Mouse (Mus musculus) kidney, adult 2 months (tissue): ENCODE measurements at regions not wholly inside any gene's neighbourhood (a gene's known extent, or its start where the extent isn't known, plus 50 kb on each side); places are given as distances from the start of the nearest gene placed in this dataset.

Experiments
- DNase-seq: peaks from one replicate; pipeline ENCODE4 v3.0.0; 2021
- H3K27ac ChIP-seq: fragments of 200-500 bp; 2 replicates; pipeline ENCODE4 v1.5.1; 2012; ENCODE audit warnings: low read depth, low read length, control low read depth, inconsistent platforms; ENCODE audit not compliant: insufficient read depth
- H3K27me3 ChIP-seq: fragments of 200-500 bp; replicated peaks from 2 replicates; pipeline ENCODE4 v1.6.1; 2012; ENCODE audit warnings: mild to moderate bottlenecking, moderate library complexity, low read length, inconsistent platforms; ENCODE audit not compliant: control insufficient read depth, insufficient read depth
- H3K36me3 ChIP-seq: fragments of 200-500 bp; 2 replicates; pipeline ENCODE4 v1.6.1; 2012; ENCODE audit warnings: mild to moderate bottlenecking, moderate library complexity, low read length, inconsistent platforms; ENCODE audit not compliant: control insufficient read depth, insufficient read depth
- H3K4me1 ChIP-seq: fragments of 200-500 bp; 2 replicates; pipeline ENCODE4 v1.6.1; 2011; ENCODE audit warnings: low read length; ENCODE audit not compliant: control insufficient read depth, insufficient read depth
- H3K4me3 ChIP-seq: fragments of 200-500 bp; 2 replicates; pipeline ENCODE4 v1.5.1; 2011; ENCODE audit warnings: mild to moderate bottlenecking, low read depth, low read length, control low read depth; ENCODE audit not compliant: insufficient read depth
- CTCF ChIP-seq: fragments of 200-500 bp; conservative IDR thresholded peaks from 2 replicates; pipeline ENCODE4 v1.5.1; 2011; ENCODE audit warnings: low read depth, mild to moderate bottlenecking, control low read depth, low read length, moderate library complexity, mixed read lengths; ENCODE audit not compliant: insufficient read depth, insufficient read length
- POLR2A ChIP-seq: fragments of 200-500 bp; IDR thresholded peaks from one replicate; pipeline ENCODE4 v1.6.1; 2011; ENCODE audit warnings: low read depth, low read length, control low read depth
- WGBS: fragments of 180-500 bp; shearing (Covaris S2); methylation state at CpG from one replicate; pipeline ENCODE4 v1.1.7; 2018; 5-methylcytosine and 5-hydroxymethylcytosine counted together

DNA sequence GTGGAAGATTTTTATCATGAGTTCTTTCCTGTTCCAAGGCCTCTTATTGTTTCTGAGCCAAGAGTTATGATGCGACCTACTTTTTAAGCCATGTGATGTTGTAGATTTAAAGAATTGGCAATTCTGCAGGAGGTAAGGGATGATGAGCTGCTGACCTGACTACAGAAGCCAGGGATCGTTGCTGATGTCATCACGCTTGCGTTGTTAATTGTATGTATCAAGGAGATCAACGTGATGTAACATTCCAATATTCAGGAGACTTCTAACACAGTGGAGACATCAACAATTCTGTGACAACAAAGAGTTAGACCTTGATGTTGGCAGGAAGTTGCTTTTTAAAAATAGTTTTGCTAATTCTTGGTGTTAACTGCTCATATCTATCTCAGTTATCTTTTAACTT lies 102.5 kb downstream of the Ccdc71l start:
- DNase-seq, result peak; percentile 16
- Histone ChIP-seq H3K27me3 (no peaks in the 10 kb centered on the region), H3K36me3 (no peaks in the 10 kb centered on the region), H3K27ac (no peak overlapping the region), H3K4me1 (peaks cover 8% of the 10 kb centered on the region; the same call in 1 of the 2 replicates), H3K4me3 (no peak overlapping the region)
- TF ChIP-seq CTCF, result no peak
- TF ChIP-seq POLR2A, result no peak
- WGBS, result 65% methylated on average over 5 of the region's 5 CpGs

DNA sequence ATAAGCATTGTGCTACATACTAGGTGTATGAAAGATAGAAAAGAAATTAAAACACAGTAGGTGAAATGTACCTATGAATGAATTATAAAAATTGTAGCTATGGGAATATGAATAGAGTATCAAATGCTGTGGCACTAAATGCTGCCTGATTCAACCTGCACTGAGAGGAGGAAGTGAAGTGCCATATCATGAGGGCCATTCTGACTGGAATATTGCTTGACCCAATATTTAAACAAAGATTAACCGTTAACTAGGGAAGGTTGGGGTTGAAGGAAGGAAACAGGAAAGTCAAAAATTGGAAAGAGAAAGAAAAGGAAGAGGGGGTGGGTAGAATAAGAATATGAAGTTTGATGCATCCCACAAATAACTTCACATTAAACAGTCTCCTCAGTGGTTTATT lies 103.8 kb downstream of the Ccdc71l start:
- no peak for DNase-seq
- Histone ChIP-seq H3K4me1 (peaks cover 8% of the 10 kb centered on the region; the same call in 1 of the 2 replicates), H3K36me3 (no peaks in the 10 kb centered on the region), H3K4me3 (no peak overlapping the region), H3K27ac (no peak overlapping the region), H3K27me3 (no peaks in the 10 kb centered on the region)
- TF ChIP-seq POLR2A, result no peak
- no peak for TF ChIP-seq CTCF
- WGBS, result 70% methylated on average over 1 of the region's 1 CpGs

DNA sequence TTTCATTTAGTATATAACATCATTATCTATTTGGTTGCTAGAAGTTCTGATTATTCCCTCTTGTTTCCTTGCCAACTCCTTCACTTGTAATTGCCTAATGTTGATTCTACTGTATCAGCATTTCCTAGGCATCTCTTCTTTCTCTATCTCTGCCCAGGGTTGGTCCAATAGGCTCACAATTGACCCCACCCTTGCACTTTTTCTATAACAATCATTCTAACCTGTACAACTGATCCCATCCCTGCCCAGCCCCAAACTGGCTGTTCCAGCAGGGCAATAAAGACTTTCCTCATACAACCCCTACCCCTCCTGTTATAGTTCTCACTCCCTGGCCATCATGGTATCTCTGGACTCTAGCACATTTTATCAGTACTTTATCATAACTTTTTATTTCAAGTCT lies 104.3 kb downstream of the Ccdc71l start:
- Histone ChIP-seq H3K27ac (no peak overlapping the region), H3K4me1 (peaks cover 8% of the 10 kb centered on the region; the same call in 1 of the 2 replicates), H3K27me3 (no peaks in the 10 kb centered on the region), H3K4me3 (no peak overlapping the region), H3K36me3 (no peaks in the 10 kb centered on the region)
- no peak for DNase-seq
- no peak for TF ChIP-seq POLR2A
- TF ChIP-seq CTCF, result no peak

DNA sequence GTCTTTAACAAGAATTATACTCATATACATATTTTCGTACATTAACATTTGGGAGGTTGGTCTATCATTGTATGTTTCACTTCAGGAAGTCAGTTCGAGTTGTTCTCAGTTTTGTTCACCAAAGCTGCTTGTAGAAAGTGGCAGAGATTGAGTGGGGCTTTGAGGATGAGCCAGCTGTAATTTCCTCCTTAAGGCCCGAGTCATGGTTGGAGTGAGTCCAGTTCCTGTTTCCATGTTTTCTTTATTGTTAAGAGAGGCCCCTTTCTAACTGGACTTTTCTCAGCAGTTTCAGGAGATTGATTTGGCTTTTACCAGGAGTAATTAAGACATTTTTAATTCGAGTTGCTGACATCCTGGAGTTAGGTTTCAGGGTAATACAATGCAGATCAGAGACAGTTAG lies 107.7 kb downstream of the Ccdc71l start:
- TF ChIP-seq CTCF, result no peak
- H3K27me3 ChIP-seq, result no peaks in the 10 kb centered on the region
- no peak overlapping the region for H3K4me3 ChIP-seq
- H3K36me3 ChIP-seq, result no peaks in the 10 kb centered on the region
- no peak overlapping the region; the same call in 1 of the 2 replicates for H3K27ac ChIP-seq
- H3K4me1 ChIP-seq, result peaks cover 4% of the 10 kb centered on the region; the same call in 1 of the 2 replicates
- DNase-seq, result peak; percentile 19
- WGBS, result 37% methylated on average over 4 of the region's 4 CpGs

DNA sequence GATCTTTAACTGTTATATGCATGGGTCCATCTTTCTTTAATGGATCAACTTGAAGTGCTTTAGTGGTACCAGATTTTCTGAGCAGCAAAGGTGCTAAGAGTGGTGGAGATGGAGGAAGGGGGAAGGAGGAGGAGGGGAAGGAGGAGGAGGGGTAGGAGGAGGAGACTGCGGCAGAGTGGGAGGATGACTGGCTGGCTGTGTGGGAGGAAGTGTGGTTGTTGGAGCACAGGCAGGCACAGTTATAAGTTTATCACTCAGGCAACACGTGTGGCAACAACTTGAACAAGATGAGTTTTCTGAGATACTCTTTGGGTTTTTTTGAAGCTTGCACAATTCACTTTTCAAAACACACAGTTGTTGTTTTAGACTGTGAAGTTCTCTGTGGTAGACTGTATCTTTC lies 108.2 kb downstream of the Ccdc71l start:
- DNase-seq, result no peak
- 22% methylated on average over 2 of the region's 2 CpGs for WGBS
- Histone ChIP-seq H3K4me1 (peaks cover 4% of the 10 kb centered on the region; the same call in 1 of the 2 replicates), H3K27ac (no peak overlapping the region), H3K27me3 (no peaks in the 10 kb centered on the region), H3K4me3 (no peak overlapping the region), H3K36me3 (no peaks in the 10 kb centered on the region)
- TF ChIP-seq CTCF (no peak), POLR2A (no peak)

DNA sequence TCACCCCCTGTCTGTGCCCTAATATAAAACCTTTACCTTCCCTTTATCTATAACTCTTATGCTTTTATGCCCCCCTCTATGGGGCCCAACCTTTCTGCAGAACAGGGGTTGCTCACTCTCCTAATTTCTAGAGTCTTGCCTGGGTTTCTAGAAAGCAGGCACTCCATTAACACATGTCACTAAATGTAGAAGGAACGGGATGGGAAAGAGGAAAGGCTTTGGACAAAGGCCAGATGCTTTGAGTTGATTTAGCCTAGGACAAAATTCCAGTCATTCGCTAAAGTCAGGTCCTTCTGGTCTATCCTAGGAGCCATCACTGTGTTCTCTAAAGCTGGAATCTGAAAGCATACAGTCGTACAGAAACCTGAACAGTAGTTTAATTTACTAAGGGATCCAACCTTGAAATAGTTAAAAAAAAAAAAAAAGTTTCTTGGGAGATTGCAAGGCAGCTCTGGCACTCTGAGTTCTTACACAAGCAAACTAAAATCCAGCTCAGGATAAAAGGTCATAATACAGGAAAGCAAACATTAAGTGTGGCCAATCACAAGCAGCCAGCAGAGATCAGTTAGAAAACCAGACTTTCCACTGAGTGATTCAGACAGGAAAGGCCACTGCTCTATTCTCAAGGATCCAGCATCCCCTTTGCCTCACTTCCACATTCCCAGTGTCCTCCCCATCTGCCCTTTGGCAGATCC lies 109.5 kb downstream of the Ccdc71l start:
- peaks cover 4% of the 10 kb centered on the region; the same call in 1 of the 2 replicates for H3K4me1 ChIP-seq
- H3K4me3 ChIP-seq, result no peak overlapping the region
- H3K36me3 ChIP-seq, result no peaks in the 10 kb centered on the region; the same call in 1 of the 2 replicates
- H3K27me3 ChIP-seq, result no peaks in the 10 kb centered on the region
- 30% methylated on average over 3 of the region's 3 CpGs for WGBS
- peak overlapping the region; percentile 55; the same call in 1 of the 2 replicates for H3K27ac ChIP-seq
- DNase-seq, result peak; percentile 38
- TF ChIP-seq CTCF (no peak), POLR2A (no peak)

DNA sequence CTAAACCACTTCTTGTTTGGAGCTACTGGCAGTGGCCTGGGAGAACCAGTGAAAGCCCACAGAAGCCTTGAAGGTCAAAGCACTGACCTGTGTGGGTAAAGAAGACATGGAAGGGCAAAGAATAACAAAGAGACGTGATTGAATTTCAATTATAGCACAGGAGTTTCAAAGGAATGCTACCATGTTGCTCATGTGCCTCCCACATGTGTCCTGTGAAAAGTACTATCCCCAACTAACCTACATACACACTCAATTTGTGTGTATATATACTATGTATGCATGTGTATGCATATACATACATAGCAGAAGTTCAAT lies 110.0 kb downstream of the Ccdc71l start:
- Histone ChIP-seq H3K4me1 (peaks cover 4% of the 10 kb centered on the region; the same call in 1 of the 2 replicates), H3K36me3 (no peaks in the 10 kb centered on the region; the same call in 1 of the 2 replicates), H3K27me3 (no peaks in the 10 kb centered on the region), H3K27ac (0 out of 2 replicates have a peak overlapping the region, but pooled peaks have one; percentile 4), H3K4me3 (no peak overlapping the region)
- DNase-seq, result no peak
- 24% methylated on average over 1 of the region's 1 CpGs for WGBS
- TF ChIP-seq POLR2A (no peak), CTCF (no peak)
